Mouse (Mus musculus): ENCODE data around the gene Smarca5. TPM values are rescaled to one million over a fixed set of nuclear protein-coding genes. Genes with fewer than 3 reads are reported as not detected.

Smarca5 gene
- polyA plus RNA-seq, 1 experiment from 2014 or later = 34.2 TPM

- 15% methylated on average over 4 of the region's 4 CpGs for WGBS
- no peak overlapping the region for H3K9ac ChIP-seq
- H3K27ac ChIP-seq = no peak overlapping the region
- H3K4me1 ChIP-seq (replicated peaks) = 0 out of 2 replicates have a peak, but pooled peaks cover 3% of the 10 kb centered on the region
- no peak for ATAC-seq (replicated peaks; ENCODE audit: insufficient number of reproducible peaks, insufficient read depth, low FRiP score, low read depth)
- H3K4me2 ChIP-seq = no peak overlapping the region
- no peak overlapping the region for H3K4me3 ChIP-seq
- H3K9me3 ChIP-seq (replicated peaks) = no peaks in the 10 kb centered on the region
- no peaks in the 10 kb centered on the region for H3K27me3 ChIP-seq
- no peaks in the 10 kb centered on the region for H3K36me3 ChIP-seq
Observed at GRCm38 (mm10) chr8:80661055-80661454, 78.2 kb downstream of the Smarca5 start.

- ATAC-seq (replicated peaks; ENCODE audit: insufficient number of reproducible peaks, insufficient read depth, low FRiP score, low read depth) = no peak
Observed at GRCm38 (mm10) chr8:80657639-80658038, 81.7 kb downstream of the Smarca5 start.

More at GRCm38 (mm10) chr8:80657639-80658038, 81.7 kb downstream of the Smarca5 start:
- Histone ChIP-seq H3K9me3 (replicated peaks) (no peaks in the 10 kb centered on the region), H3K36me3 (no peaks in the 10 kb centered on the region), H3K27me3 (no peaks in the 10 kb centered on the region), H3K4me3 (no peak overlapping the region), H3K4me1 (replicated peaks) (0 out of 2 replicates have a peak, but pooled peaks cover 3% of the 10 kb centered on the region), H3K27ac (no peak overlapping the region), H3K4me2 (no peak overlapping the region), H3K9ac (no peak overlapping the region)
- 31% methylated on average over 4 of the region's 4 CpGs for WGBS

Other genes starting within 250 kb of the Smarca5 start
- 24.1 and 28.0 TPM in 2 replicates for gene Gypa, start 245.7 kb downstream of the Smarca5 start, polyA plus RNA-seq (2015; fragmentation: Nextera tagmentation; extraction: Ambion mirVana)
- gene Frem3, start 128.4 kb downstream of the Smarca5 start, polyA plus RNA-seq (2015; fragmentation: Nextera tagmentation; extraction: Ambion mirVana) = 0.33 and 0.49 TPM in 2 replicates
- gene Gab1, start 141.0 kb upstream of the Smarca5 start, polyA plus RNA-seq (2015; fragmentation: Nextera tagmentation; extraction: Ambion mirVana) = 28.4 and 30.6 TPM in 2 replicates